In genomic region chr1:134092852-134093770, GRCm38 (mm10) we compare ENCODE assay signal across 8 mouse cellular contexts. TPM values are rescaled to one million over a fixed set of nuclear protein-coding genes. Genes with fewer than 3 reads are reported as not detected.
DNase-seq lines count a peak whose midpoint lies in the region; ATAC-seq and TF ChIP-seq lines count a peak whose summit lies in the region.

No protein-coding gene starts in this region.

- peak overlapping the region; percentile 24 for H3K4me3 ChIP-seq in intestine, postnatal 0 days (ENCODE audit: low read depth, low read length)
- H3K4me3 ChIP-seq in midbrain, embryonic 11.5 days (ENCODE audit: low read depth, low read length), result peak overlapping the region; percentile 38

- H3K36me3 ChIP-seq in intestine, postnatal 0 days (ENCODE audit: control insufficient read depth, insufficient read depth), result no peaks in the 10 kb centered on the region
- no peaks in the 10 kb centered on the region for H3K36me3 ChIP-seq in midbrain, embryonic 11.5 days (ENCODE audit: control insufficient read depth, insufficient read depth, low read length)

- no peak for TF ChIP-seq CTCF in intestine, postnatal 0 days (IDR thresholded peaks at IDR 0.05; ENCODE audit: low read depth)

- 3% methylated on average over 43 of the region's 43 CpGs for WGBS in intestine, postnatal 0 days
- 2% methylated on average over 43 of the region's 43 CpGs for WGBS in midbrain, embryonic 11.5 days

- intact Hi-C loops in left cerebral cortex, postnatal 4 days (cut with DNase I), result no loop called here

- peak; percentile 92 for ATAC-seq in intestine, postnatal 0 days
- peak; percentile 89 for ATAC-seq in midbrain, embryonic 11.5 days (ENCODE audit: low FRiP score)

- H3K9ac ChIP-seq in intestine, postnatal 0 days (ENCODE audit: low read depth, low read length), result peak overlapping the region; percentile 40
- H3K9ac ChIP-seq in midbrain, embryonic 11.5 days (ENCODE audit: low read length), result peak overlapping the region; percentile 73

- H3K4me1 ChIP-seq in intestine, postnatal 0 days (replicated peaks; ENCODE audit: control insufficient read depth, insufficient read depth, low read length), result peaks cover 32% of the 10 kb centered on the region
- peaks cover 16% of the 10 kb centered on the region for H3K4me1 ChIP-seq in midbrain, embryonic 11.5 days (ENCODE audit: control insufficient read depth, insufficient read depth, low read length)

- peak overlapping the region; percentile 68 for H3K4me2 ChIP-seq in intestine, postnatal 0 days (replicated peaks; ENCODE audit: low read depth)
- peak overlapping the region; percentile 79 for H3K4me2 ChIP-seq in midbrain, embryonic 11.5 days

- DNase-seq in adrenal gland, adult 2 months, result peak; percentile 97
- peak; percentile 71 for DNase-seq in embryo, embryonic 11.5 days (ENCODE audit: low read depth, low spot score)
- DNase-seq in gastrocnemius, postnatal 4 days (ENCODE audit: low spot score in 2 of 2), result peak; percentile 87 to 93
- DNase-seq in left cerebral cortex, postnatal 4 days, result peak; percentile 82
- peak; percentile 97 for DNase-seq in midbrain, embryonic 11.5 days (ENCODE audit: low spot score, missing footprints)
- DNase-seq in right cerebral cortex, postnatal 4 days, result peak; percentile 82
- peak; percentile 92 for DNase-seq in yolk sac, embryonic 10.5 days (ENCODE audit: low spot score)

- peak overlapping the region; percentile 77 for H3K27ac ChIP-seq in intestine, postnatal 0 days (ENCODE audit: low read depth, low read length)
- peak overlapping the region; percentile 69 for H3K27ac ChIP-seq in midbrain, embryonic 11.5 days (ENCODE audit: low read depth, low read length)

- no peaks in the 10 kb centered on the region for H3K9me3 ChIP-seq in intestine, postnatal 0 days (ENCODE audit: control insufficient read depth)
- no peaks in the 10 kb centered on the region for H3K9me3 ChIP-seq in midbrain, embryonic 11.5 days (ENCODE audit: control insufficient read depth, low read length)

- H3K27me3 ChIP-seq in intestine, postnatal 0 days (replicated peaks; ENCODE audit: control insufficient read depth, insufficient read depth, low read length), result no peaks in the 10 kb centered on the region
- H3K27me3 ChIP-seq in midbrain, embryonic 11.5 days (ENCODE audit: control insufficient read depth, insufficient read depth, low read length), result no peaks in the 10 kb centered on the region

RNA-seq across cellular contexts. Expression of gene Btg2, which starts 14.2 kb away (rescaled TPM):
- total RNA-seq in adrenal gland, adult 2 months (2021), result 10 to 100 TPM; 20.3 to 55.2 TPM
- 18.9 and 25.1 TPM in 2 replicates for polyA plus RNA-seq in adrenal gland, adult 2 months (2012; rRNA removed)
- 10 to 100 TPM; 22.4 to 26.7 TPM for total RNA-seq in gastrocnemius, postnatal 4 days (2021)
- polyA plus RNA-seq in intestine, postnatal 0 days (2015; fragmentation: Nextera tagmentation; extraction: Ambion mirVana), result 30.0 and 32.6 TPM in 2 replicates
- 1 to 10 TPM; 7.9 to 8.1 TPM for total RNA-seq in left cerebral cortex, postnatal 4 days (2021)
- polyA plus RNA-seq in midbrain, embryonic 11.5 days (2014; fragmentation: Nextera tagmentation; extraction: Ambion mirVana), result 150 and 153 TPM in 2 replicates

RNA-seq across cellular contexts. Expression of gene Chit1, which starts 17.9 kb away (rescaled TPM):
- total RNA-seq in adrenal gland, adult 2 months (2021), result not detected
- polyA plus RNA-seq in adrenal gland, adult 2 months (2012; rRNA removed), result 0.07 and 0.08 TPM in 2 replicates
- under 1 TPM; 0.16 to 0.27 TPM for total RNA-seq in gastrocnemius, postnatal 4 days (2021)
- 0.25 TPM in 1 of 2 replicates, not detected in the other for polyA plus RNA-seq in intestine, postnatal 0 days (2015; fragmentation: Nextera tagmentation; extraction: Ambion mirVana)
- under 1 TPM; 0.48 to 0.54 TPM for total RNA-seq in left cerebral cortex, postnatal 4 days (2021)
- not detected in 2 replicates for polyA plus RNA-seq in midbrain, embryonic 11.5 days (2014; fragmentation: Nextera tagmentation; extraction: Ambion mirVana)

RNA-seq across cellular contexts. Expression of gene Fmod, which starts 56.1 kb away (rescaled TPM):
- total RNA-seq in adrenal gland, adult 2 months (2021), result 10 to 100 TPM; 10.1 to 12.4 TPM
- 13.4 and 17.9 TPM in 2 replicates for polyA plus RNA-seq in adrenal gland, adult 2 months (2012; rRNA removed)
- total RNA-seq in gastrocnemius, postnatal 4 days (2021), result 100 to 1,000 TPM; 108 to 184 TPM
- polyA plus RNA-seq in intestine, postnatal 0 days (2015; fragmentation: Nextera tagmentation; extraction: Ambion mirVana), result 2.2 and 2.4 TPM in 2 replicates
- total RNA-seq in left cerebral cortex, postnatal 4 days (2021), result 10 to 100 TPM; 19.0 to 20.0 TPM
- 5.7 and 6.8 TPM in 2 replicates for polyA plus RNA-seq in midbrain, embryonic 11.5 days (2014; fragmentation: Nextera tagmentation; extraction: Ambion mirVana)

Comparison
In these comparisons a context has a peak if more than half of its experiments do, and no peak if none do; other contexts are left out.
1. Peak in every context shown above with its lines: DNase-seq, ATAC-seq, H3K4me3 ChIP-seq and H3K27ac ChIP-seq.
2. RNA of gene Fmod, which starts 56.1 kb away (total RNA-seq): 108 to 184 TPM in gastrocnemius, postnatal 4 days; 19.0 to 20.0 TPM in left cerebral cortex, postnatal 4 days and 10.1 to 12.4 TPM in adrenal gland, adult 2 months; every median in the first group is over 4 times any median in the second.